Mouse (Mus musculus) left cerebral cortex, adult 9 months (tissue): ENCODE results near the gene Scand1.

Source experiments
- DNase-seq, 2 experiments: peaks; one replicate each; pipeline ENCODE4 v3.0.0; 2022; ENCODE audit warnings: low spot score in 2 of 2

Gene Scand1

GRCm38 (mm10) chr2:156312297-156312897 is at the start of gene Scand1, which contains the start of gene Cnbd2:
Gene Scand1, minus strand, starts transcription at chr2:156312704.
Gene Cnbd2, plus strand, starts transcription at chr2:156312299.
- peak; percentile 66 to 86 for DNase-seq

- DNase-seq, result peak in 1 of 2 experiments; percentile 42
These were observed 43.5 kb upstream of the Scand1 start for GRCm38 (mm10) chr2:156356031-156356430.

- DNase-seq, result no peak
These were observed 40.8 kb upstream of the Scand1 start for GRCm38 (mm10) chr2:156353265-156353692.

- no peak for DNase-seq
These were observed 40.1 kb upstream of the Scand1 start for GRCm38 (mm10) chr2:156352413-156353165.

GRCm38 (mm10) chr2:156351243-156351642 is 38.7 kb upstream of the Scand1 start:
- no peak for DNase-seq

- no peak for DNase-seq
These were observed 36.9 kb upstream of the Scand1 start for GRCm38 (mm10) chr2:156349286-156349848.

- no peak for DNase-seq
These were observed 36.3 kb upstream of the Scand1 start for GRCm38 (mm10) chr2:156348812-156349211.

- no peak for DNase-seq
These were observed 32.5 kb upstream of the Scand1 start for GRCm38 (mm10) chr2:156344775-156345532.

- DNase-seq, result no peak
These were observed 27.6 kb upstream of the Scand1 start for GRCm38 (mm10) chr2:156340078-156340477.

- DNase-seq, result no peak
These were observed 19.0 kb upstream of the Scand1 start for GRCm38 (mm10) chr2:156331446-156331965.

- DNase-seq, result no peak
These were observed 18.2 kb upstream of the Scand1 start for GRCm38 (mm10) chr2:156330681-156331080.

GRCm38 (mm10) chr2:156324681-156325080 is 12.2 kb upstream of the Scand1 start:
- DNase-seq, result no peak

DNA sequence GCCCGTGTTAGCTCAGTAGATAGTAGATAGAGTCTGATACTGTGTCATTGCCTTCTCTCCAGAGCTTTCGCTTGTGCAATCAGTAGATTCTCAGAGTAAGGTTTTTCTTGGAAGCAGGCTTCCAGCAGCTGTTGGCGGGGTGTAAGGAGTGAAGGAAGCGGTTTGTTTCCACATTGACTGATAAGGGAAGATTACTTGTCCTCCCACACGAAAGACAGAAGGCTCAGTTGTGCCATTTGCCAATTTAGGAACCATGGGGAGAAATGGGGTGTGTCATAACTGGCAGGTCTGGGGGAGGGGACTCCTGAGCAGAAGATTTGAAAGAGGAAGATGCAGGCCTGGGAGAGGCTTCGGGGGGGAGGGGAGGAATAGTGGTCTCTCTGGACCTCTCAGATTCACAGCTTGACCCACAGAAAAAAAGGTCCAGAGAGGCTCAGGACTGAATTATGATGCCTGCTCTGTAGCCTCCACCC is 11.6 kb upstream of the Scand1 start:
- peak; percentile 44 to 65 for DNase-seq

- DNase-seq, result no peak
These were observed 9.0 kb upstream of the Scand1 start for GRCm38 (mm10) chr2:156321538-156321937.

DNA sequence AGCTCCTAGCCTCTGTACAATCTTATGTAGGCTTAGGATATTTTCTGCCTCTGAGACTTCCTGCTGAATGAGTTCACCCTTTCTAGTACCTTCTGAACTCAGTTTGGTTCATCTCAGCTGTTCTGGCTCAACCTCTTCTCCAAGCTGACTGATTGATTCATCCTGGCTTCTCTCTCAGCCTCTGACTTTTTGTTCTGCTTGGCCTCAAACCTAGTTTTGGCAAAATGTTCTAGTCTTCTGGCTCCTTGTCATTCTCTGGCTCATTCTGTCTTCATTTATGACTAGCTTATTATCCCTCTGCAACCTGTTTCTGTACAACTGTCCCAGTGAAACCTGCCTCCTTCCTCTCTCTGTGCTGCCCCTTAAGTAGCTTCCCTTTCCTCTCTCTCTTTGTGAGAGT is 6.0 kb upstream of the Scand1 start:
- no peak for DNase-seq

- no peak for DNase-seq
These were observed 2.3 kb upstream of the Scand1 start for GRCm38 (mm10) chr2:156314811-156315210.

GRCm38 (mm10) chr2:156313153-156313552 is 649 bp upstream of the Scand1 start:
- no peak for DNase-seq

GRCm38 (mm10) chr2:156311841-156312291 is 638 bp downstream of the Scand1 start:
- DNase-seq, result peak in 1 of 2 experiments; percentile 31

DNA sequence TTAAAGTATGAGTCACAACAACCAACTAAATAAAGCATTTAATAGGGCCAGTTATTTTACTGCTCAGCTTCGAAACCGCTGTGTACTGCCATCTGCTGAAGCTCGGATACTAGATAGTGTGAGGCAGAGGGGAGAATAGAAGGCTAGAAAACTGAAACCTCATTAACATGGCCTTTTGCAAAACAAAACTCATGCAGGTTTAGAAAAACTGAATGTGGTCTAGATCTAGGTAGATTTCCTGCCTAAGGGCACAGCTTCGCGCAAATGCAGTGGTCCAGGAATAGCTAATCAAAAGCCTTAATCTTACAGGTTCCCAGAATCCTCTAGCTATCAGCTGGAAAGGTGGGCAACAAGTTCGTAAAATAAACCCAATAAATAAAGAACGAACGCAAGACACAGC is 1.1 kb downstream of the Scand1 start:
- DNase-seq, result no peak

DNA sequence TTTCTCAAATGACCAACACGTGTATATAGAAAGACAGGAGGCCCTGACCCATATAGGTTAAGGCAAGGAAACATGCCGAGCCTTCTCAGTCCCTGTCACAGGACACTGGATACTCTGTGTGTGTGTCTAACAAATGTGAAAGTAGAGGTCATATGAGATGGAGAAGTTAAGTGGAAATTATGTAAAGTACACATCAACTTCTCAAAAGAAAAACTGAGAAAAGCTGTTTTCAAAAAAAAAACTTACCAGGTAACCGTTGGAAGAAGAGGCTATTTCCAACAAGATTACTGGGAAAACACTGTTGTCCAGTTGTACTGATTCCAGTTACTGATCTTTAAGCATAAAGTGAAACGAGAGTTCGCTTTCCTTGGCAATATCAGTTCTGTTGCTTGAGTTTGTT is 1.6 kb downstream of the Scand1 start:
- DNase-seq, result no peak

DNA sequence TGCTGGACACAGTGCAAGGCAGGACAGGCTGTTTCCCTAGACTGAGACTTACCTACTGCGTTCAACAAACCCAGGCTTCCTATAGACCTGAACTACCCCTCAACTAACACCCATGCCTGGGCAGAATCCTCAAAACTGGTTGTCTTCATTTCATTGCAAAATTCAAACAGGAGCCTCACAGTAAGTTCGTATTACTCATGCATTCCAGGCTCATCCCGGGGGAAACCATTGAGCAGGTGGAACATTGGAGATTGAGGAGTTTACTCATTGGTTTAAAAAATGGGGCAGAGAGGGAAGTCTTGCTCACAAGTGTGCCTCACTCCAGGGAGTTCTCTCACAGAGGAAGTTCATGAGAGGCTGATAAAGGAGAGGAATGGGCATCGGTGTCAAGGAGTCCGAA is 2.0 kb downstream of the Scand1 start:
- no peak for DNase-seq

DNA sequence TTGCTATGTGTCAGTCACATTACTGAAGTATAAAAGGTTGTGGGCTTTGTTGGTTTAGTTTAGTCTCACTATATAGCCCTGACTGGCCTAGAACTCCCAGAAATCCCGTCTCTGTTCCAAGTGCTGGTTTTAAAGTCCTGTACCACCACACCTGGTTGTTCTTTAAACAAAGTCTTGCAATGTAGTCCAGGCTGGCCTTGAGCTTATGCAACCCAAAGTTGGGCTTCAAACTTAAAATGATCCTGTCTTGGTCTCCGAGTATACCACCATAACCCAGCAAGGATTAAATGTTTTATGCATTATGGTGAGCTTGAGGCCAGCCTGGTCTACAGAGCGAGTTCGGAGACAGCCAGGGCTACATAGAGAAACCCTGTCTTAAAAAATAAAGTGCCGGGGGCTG is 2.6 kb downstream of the Scand1 start:
- no peak for DNase-seq
